Mouse (Mus musculus): ENCODE results near the gene Adamtsl5.

Gene Adamtsl5

DNA sequence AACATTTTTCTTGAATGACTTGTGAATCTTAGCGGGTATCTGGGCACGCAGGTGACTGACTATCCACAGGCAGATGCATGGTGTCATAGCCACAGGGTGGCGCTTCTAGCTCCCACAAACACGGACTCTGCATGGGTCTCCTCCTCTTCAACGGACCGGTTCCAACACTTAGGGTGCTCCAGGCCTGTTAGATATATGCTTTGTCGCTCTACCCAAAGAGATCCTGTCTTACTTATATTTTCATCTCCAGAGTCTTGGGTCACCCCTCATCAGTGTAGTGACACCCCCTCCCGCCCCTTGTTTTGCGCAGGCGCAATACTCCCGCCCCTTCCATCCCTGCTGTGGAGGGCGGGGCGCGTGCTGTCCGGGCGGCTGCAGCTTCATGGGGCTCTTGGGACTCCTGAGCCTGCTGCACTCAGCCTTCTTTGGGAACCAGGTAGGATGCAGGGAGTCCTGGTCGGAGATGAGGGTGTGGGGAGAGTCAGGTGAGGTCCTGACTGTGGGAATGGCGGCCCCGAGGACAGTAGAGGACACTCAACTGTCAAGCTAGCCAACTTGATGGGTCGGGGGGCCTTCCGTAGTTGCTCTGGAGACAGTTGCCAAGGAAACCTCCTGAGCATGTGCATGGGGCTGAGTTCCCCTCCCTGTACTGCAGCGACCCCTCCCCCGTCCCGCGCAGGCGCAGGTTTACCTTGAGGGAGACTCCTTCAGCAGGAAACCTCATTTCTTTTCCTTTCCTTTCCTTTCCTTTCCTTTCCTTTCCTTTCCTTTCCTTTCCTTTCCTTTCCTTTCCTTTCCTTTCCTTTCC is 52.4 kb downstream of the Adamtsl5 start, which contains the start of gene Apc2:
TSS of gene Apc2 (plus strand) at position 360 of the 808 bp plus-strand sequence.
- DNase-seq (ENCODE audit: low read depth, low spot score) = peak; percentile 83

- no peak for DNase-seq (ENCODE audit: low read depth, low spot score)
These were observed 53.4 kb downstream of the Adamtsl5 start for GRCm38 (mm10) chr10:80294788-80295303.

DNA sequence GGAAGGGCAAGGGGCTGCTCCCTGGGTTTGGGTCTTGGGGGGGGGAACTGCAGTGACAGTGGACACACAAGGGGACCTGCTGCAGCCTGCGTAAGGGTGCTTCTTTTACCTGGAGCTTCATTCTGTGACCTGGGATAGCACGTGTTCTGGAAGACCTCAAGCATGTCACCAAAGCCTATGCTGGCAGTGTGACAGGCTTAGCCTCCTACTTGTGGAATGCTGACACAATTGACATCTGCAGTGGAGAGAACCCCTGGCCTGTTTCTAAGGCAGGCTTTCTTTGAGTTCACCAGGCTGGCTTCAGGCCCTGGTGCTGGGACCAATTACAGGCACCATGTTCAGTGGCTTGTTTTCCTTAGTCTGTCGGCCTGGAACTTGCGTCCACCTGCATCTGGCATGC is 53.9 kb downstream of the Adamtsl5 start:
- no peak for DNase-seq (ENCODE audit: low read depth, low spot score)

DNA sequence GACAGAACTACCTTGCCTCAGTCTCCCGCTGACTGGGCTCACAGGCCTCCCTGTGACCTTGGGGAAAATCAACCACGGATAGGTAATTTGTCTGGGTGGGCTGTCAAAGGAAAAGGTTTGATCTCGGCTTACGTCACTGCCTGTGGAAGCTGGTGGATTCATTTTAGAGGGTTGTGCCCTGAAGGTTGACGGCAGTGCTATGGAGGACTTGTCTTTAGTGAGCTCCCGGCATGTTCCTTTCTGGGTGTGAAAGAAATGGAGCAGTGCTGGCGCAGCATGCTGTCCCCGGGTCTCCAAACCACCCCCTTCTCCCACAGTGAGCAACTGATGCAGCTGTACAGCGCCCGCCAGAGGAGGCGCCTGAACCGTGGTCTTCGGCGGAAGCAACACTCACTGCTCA is 54.9 kb downstream of the Adamtsl5 start:
- peak; percentile 55 for DNase-seq (ENCODE audit: low read depth, low spot score)

- peak; percentile 97 for DNase-seq (ENCODE audit: low read depth, low spot score)
These were observed 55.7 kb downstream of the Adamtsl5 start, which contains the start of gene Rps15 for GRCm38 (mm10) chr10:80292251-80293146. Gene Rps15, plus strand, starts transcription at chr10:80292453.
